Mouse (Mus musculus) c-Kit-positive CD71-positive TER-119-positive erythroid progenitor cells, embryonic 14.5 days (primary cell): Measurements from ENCODE around the gene Ccnb2.
"Not testable (repeated sequence)": the region's sequence is repeated elsewhere in the genome, so short reads cannot be mapped to it uniquely, and the experiment has no call there.

Source experiments
- DNase-seq: peaks from one replicate; pipeline ENCODE4 v3.0.0-alpha.2; 2013; ENCODE audit warnings: low spot score

The Ccnb2 gene

DNA sequence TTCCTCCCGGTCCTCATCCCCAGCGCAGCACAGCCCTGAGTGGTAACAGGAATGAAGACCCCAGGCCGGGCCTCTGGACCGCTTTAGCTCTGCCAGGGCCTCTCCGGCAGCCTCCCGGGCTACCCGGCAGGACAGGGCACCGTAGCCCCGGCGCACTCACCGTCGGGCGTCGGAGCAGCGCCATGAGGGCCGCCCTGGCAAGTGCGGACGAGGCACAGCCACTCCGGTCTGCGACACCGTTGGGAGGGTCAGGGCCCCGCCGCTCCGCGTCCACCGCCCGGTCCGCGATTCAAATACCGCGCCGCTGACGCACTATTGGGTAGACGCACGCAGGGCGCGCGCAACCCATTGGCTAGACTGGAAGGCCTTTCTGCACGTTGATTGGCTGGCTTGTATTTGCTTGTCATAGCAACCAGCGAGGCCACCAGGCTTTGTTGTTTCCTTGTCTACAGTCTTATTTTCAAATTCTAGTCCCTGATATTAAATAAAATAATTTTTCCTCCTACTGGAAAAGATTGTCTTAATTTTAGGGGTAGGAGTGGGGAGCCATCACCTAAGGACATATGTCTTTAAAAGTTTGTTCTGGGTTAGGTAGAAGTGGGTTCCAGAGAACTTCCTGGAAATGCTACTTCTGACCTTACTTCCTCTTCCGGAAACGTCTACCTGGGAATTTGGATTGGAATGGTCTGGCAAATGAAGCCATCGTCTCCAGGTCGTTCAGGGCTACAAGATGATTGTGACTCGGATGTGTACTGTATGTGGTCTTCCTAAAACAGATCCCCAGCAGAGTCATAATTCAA lies at the start of gene Ccnb2:
TSS of gene Ccnb2 (minus strand) at position 291 of the 800 bp plus-strand sequence.
- peak; percentile 95 for DNase-seq

DNA sequence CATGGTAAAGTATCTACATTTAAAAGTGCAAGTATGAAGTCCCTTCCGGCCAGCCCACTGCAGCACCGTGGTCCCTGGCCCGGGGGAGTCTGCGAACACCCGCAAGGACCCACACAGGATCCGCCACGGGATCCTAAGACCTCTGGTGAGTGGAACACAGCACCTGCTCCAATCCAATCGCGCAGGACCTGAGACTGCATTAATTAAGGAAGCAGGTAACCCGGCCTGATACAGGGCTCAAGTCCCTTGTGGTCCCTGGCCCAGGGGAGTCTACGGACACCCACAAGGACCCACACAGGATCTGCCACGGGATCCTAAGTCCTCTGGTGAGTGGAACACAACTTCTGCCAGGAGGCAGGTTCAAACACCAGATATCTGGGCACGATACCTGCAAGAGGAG lies 41.7 kb upstream of the Ccnb2 start:
- DNase-seq: not testable (repeated sequence)

DNA sequence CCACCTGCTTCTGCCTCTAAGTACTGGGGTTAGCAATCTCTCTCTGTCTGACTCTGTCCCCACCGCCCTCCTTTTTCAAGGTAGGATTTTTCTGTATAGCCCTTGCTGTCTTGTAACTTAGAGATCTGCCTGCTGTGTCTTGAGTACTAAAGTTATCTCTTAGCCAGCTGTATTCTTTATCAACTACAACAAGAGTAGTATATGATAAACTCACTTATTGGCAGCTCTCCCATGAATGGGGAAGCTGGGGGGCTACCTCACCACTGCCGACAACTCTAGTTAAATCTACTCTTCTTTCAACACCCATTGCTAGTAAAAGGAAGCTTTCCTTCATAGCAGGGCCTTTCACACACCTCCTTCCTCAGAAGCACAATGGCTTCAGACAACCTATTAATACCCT lies 31.0 kb upstream of the Ccnb2 start:
- no peak for DNase-seq

DNA sequence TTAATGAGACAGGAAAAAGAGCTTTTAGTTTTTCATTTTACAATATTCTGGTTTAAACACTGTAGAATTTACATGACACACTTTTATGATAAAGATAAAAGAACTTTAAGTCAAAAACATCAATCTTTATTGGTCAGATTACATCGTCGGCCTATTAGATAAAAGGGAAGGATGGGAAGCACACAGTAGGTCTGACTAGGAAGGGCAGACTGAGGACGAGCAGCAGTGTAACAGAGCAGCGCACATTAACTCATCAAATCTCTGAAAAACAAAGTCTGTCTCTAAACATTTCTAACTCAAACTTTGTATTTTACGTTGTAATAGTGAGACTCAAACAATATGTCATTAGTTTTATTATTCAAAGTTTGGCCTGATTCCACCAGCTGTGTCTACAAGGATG lies 27.7 kb upstream of the Ccnb2 start:
- no peak for DNase-seq

DNA sequence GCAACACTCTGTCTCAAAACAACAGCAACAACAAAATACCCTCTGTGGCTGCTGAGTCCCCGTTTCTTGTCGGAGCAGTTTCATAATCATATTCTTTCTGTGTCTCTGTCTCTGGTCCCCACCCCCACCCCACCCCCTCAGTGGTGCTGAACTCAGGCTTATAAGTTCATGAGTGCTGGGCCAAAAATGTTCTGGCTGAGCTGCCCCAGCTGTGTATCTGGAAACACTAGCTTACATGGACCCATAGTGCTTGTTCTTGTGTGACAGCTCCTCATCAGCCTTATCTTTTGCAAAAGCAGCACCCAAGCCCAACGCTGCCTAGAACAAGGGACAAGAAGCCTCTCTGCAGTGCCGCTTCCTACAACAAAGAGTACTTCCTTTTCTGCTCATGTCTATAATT lies 18.6 kb upstream of the Ccnb2 start:
- no peak for DNase-seq

DNA sequence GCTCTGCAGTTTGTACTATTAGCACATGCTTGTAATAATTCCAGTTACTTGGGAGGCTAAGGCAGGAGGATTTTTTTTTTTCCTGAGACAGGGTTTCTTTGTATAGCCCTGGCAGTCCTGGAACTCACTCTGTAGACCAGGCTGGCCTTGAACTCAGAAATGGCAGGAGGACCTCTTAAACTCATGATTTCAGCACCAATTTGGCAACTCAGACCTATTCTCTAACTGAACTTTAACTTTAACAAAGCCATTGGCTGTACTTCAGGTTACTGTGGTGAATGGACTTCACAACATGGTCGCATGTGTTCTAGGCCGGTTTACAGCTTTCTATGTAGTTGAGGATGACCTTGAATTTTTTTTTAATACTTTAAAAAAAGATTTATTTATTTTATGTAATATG lies 1.3 kb upstream of the Ccnb2 start:
- DNase-seq: no peak

DNA sequence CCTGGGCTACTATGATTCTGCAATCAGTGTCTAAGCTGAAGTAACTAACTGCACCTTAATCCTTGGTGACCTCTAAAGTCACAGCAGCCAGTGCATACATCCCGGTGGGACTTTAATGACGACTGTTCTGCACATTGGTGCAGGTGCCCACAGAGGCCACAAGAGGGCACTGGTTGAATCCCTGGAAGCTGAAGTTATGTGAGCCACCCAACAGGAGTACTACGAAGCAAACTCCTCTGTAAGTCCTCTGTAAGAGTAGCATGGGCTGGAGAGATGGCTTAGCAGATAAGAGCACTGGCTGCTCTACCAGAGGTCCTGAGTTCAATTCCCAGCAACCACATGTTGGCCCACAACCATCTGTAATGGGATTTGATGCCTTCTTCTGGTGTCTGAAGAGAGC lies 4.9 kb downstream of the Ccnb2 start:
- peak; percentile 44 for DNase-seq

DNA sequence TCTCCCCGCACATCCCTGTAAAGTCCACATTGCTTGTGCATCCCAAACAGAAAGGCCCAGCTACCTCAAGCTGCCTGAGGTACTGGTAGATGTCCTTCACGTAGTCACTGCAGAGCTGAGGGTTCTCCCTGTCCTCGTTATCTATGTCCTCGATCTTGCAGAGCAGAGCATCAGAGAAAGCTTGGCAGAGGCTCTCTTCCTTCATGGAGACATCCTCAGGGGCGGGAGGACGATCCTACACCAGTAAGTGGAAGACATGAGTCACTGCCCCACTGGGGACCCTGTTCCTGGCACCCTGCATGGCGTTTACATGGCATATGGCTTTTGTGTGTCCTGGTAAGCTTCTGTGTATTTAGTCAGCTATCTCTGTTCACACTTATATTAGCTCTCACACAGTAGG lies 8.3 kb downstream of the Ccnb2 start:
- DNase-seq: no peak

DNA sequence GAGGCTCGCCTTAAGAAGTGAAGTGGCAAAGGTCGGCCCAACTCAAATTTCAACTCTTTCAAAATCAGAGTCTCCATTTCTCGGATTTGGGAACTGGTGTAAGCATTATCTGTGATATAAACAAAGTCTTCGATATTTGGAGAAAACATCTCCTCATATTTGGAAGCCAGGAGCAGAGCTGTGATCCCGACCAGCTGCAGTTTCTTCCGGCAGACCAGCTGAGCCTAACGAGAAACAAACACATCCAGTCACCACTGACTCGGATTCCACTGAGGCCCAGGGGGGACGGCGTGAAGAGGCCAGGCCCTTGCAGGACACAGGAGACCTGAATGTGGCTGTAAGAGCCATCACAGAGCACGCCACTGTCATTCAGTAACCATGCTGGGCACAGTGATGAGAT lies 10.7 kb downstream of the Ccnb2 start:
- no peak for DNase-seq

DNA sequence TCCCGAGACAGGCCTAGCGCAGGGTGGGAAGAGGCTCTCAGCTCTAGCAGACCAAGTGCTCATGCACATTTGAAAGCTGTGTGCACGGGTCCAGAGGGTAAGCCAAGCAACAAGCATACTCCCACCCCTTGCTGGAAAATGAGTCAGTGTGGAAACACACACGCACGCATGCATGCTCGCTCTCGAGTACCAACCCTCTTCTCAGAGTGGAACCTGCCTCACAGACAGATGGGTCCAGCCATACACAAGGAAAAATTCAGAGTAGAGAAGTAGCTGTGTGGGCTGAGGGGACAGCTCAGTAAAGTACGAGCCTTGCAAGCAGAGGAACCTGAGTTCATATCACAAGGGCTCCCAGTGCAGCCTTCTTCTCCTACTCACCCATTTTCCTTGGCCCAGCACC lies 11.6 kb downstream of the Ccnb2 start:
- DNase-seq: no peak

DNA sequence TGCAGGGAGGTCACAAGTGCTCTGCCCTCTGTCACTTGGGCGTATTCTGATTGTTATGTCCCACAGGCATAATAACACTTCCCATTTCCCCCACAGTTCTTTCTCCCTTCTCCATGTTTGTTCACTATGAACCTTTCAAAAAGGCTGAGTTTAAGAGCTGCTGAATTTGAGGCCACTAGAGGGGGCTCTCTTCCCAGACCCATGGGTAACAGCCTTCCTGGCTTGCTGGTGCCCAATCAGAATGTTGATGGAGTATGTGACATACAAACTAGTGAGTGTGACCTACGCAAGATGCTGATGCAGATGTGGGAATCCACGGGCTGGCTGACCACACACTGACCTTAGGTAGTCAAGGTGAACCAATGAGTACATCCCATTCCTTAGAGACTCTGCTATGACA lies 12.6 kb downstream of the Ccnb2 start:
- DNase-seq: no peak

DNA sequence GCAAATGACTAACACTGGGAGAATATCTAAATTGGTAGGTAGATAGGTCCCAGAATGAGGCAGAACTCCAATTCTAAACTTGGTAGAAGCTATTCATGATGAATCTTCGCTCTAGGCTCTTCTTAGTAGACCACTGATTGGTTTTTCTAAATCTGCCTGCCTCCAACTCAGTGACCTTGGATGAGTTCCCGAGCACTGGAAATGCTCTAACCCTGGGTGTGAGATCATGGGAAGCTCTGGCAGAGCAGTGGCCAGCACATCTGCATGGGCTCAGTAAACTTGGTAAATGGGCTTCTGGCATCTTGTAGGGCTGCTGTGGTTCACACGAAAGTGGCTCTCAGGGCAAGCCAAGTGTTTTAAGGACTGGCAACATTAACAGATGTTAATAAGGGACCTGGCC lies 14.8 kb downstream of the Ccnb2 start:
- no peak for DNase-seq

DNA sequence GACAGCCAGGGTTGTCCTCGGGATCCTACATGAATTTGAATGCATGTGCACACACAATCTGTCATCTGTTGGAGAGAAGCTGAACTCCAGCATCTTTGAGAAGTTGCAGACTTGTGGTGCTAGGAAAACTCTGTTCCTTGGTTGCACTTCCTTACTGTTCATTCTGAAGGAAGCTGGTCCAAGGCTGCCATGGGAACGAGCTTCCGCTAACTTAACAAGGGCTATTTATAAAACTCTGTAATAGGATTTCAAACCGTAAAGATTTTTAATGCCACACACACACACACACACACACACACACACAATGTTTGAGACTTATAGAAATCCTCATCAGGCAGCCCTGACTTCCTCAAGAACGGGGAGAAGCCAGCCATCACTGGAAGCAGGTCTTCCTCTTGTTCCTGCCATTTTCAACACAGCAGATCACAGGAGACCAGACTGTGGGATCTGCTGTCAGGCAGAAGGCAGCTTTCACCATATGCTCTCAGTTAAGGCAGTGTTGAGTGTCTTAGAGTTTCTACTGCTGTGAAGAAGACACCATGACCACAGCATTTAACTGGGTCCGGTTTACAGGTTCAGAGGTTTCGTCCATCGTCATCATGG lies 19.3 kb downstream of the Ccnb2 start:
- no peak for DNase-seq

DNA sequence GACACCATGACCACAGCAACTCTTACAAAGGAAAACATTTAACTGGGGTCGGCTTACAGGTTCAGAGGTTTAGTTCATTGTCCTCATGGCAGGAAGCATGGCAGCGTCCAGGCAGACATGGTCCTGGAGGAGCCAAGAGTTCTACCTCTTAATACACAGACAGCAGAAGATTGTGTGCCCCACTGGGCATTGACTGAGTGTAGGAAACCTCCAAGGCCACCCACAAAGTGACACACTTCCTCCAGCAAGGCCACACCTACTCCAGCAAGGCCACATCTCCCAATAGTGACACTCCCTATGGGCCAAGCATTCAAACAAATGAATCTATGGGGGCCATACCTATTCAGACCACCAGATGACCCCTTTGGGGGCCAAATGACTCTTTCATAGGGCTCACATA lies 25.3 kb downstream of the Ccnb2 start:
- no peak for DNase-seq

DNA sequence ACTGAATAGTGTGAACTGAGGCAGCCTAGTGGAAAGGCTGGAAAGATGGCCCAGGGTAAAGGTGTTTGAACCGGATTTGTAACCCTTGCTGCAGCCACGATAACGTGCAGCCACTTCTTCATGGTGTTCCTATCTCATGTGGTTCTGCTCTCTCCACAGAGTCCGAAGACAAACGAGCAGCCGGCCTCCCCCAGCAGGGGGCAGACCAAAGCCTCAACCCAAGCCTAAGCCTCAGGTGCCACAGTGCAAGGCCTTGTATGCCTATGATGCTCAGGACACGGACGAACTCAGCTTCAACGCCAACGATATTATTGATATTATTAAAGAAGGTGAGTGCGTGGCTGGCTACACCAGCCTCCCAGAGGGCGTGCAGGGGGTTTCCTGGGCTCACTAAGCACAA lies 25.7 kb downstream of the Ccnb2 start:
- no peak for DNase-seq

DNA sequence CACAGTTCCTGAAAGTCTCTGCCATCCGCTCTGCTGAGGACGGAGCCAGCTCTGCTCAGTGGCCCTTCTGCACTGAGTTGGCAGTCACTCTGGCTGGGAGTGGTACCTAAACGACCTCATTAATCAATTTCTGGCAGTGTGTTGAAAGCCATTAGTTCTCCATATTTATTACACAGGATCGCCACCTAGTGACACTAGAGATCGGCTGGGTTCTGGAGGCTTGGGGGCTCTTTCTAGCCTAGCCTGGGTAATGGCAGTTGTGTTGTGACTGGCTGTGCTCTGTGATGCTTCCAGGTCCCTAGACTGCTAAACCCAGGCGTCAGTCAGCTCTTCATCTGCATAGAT lies 28.8 kb downstream of the Ccnb2 start:
- DNase-seq: peak; percentile 43

DNA sequence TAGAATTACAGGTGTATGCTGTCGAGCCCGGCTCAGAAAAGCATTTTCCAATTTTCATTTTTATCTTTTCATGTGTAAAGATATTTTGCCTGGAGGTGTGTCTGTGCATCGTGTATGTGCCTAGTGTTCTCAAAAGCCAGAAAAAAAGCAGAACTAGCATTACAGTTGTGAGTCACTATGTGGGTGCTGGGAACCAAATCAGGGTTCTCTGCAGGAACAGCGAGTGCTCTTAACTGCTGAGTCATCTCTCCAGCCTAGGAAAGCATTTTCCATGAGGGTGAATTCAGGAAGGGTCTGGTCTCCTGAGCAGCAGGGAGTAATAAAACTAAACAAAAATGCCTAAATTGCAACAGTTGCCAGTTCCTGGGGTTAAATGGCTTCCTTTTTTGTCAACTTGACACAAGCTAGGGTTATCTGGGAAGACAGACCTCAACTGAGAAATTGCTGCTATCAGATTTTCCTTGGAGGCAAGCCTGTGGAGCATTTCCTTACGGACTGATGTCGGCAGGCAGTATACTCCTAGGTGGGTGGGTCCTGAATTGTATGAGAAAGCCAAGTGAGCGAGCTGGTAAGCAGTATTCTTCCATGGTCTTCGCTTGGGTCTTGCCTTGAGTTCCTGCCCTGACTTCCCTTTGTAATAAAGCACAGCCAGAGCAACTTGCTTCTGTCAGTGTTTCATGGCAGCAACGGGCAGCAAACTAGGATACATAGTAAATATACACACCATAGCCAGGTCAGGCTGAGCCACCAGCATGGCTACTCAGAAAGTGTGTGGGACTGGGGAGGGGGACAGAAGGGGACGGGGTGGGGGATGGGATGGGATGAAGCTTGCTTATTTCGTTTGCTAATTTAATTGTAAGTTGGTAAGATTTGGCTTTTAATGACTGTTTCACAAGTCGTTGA lies 29.4 kb downstream of the Ccnb2 start:
- DNase-seq: no peak

DNA sequence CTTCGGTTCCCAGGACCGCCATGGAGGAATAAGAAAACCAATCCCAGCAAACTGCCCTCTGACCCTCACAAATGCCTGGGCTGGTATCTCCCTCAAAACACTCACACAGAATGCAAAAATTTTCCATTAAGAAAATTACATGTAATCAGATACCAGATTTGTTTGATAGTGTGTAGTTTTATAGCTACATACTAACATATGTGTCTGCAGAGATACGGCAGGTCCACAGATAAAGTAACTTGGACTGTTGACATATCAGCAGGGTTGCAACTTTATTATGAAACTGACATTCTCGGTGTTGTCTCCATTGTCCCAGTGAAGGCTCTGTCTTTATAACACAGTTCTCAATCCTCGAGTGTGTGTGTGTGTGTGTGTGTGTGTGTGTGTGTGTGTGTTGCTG lies 30.3 kb downstream of the Ccnb2 start:
- DNase-seq: no peak

DNA sequence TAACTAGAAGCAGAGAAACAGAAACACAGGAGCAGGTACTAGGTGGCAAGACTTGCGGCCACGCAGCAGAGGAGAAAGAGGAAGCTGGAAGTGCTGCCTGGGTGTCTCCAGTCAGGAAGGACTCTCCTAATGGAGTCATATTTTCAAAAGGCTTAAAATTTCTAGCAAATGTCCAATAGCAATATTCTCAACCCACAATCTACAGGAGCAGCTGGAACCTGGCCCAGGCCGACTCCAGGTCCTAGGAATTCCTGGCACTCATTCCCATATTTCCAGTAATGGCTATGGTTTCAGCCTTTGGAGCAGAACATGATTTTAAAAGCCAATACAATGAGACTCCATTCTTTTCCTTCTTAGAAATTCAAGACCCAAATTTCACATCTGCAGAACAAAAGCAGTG lies 31.8 kb downstream of the Ccnb2 start:
- no peak for DNase-seq

DNA sequence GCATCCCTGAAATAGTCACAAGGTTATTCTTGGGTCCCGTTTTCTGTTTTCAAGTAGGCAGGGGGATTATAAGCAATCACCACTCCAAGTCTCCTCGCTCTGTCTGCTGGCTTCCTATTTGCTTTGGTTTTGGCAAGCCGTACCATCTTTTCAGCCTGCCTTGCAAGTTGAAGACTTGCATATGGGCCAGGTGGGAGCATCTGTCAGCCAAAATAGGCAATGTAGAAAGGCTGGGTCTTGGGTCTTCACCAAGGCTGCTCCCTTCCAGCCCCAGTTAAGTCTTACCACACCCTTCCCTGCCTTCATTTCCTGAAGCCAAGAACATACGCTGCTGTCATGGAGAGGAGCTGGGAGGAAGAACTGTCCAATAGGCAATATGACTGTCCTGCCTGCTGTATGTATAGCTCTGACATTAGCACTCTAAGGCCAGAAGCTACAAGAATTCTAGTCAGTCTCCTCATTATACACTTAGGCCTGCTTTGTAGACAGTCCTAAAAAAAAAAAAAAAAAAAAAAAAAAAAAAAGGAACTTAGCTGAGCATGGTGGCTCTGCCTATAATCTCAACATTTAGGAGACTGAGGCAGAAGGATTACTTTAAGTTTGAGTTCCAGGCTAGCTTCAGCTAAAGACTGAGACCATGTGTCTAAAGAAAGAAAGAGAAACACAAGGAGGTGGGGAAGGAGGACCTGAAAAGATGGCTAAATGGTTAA lies 33.8 kb downstream of the Ccnb2 start:
- DNase-seq: no peak

DNA sequence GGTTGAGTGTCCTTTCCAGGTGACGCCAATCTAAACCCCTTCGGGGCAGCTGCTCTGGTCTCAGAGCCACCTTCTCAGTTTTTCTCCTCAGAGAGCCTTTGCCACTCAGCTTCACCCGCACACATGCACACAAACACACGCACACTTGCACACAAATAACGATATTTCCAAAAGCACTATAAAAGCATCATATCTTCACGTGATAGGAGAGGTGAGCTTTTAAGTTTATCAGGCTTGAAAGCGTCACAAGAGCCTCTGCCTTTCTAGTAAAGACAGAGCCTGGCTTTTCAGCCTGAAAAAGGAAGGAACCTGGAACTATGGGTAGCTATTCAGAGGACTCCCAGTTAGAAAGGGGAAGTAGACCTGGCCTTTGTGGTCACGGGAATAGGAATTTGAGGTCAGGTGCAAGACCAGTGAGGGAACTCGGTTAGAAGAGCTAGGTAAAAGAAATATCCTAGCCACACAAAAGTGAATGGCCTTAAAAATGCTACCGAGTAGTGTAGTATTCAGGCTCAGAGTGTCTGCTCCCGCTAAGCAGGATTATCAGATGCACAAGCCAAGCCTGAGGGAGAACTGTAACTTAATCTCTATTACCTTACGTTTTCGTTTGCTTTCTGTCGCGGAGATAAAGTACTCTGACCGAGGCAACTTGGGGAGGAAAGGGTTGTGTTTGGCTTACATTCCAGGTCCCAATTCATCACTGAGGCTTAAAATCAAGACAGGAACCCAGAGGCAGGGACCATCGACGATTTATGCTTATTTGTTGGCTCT lies 36.2 kb downstream of the Ccnb2 start:
- DNase-seq: peak; percentile 55

DNA sequence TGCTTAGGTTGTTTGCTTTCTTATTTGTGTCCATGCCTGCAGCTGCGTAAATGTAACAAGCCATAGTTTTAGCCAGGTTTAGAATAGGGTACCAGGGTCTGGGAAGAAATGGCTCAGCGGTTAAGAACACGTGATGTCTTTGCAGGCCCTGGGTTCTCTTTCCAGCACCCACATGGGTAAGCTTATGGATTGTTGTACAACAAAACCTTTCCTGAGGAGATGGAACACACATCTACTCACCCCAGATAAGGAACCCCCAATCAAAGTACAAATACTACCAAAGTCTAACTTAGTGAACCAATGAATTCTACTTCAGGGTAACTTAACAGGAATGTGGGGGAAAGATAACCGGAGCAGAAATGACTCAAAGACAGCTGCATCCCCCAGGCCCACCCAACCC lies 36.9 kb downstream of the Ccnb2 start:
- no peak for DNase-seq
